Mouse (Mus musculus) ES-E14 (cell line): ENCODE measurements at regions not wholly inside any gene's neighbourhood (a gene's known extent, or its start where the extent isn't known, plus 50 kb on each side); places are given as distances from the start of the nearest gene placed in this dataset.

ENCODE experiments used
- DNase-seq: peaks from one replicate; pipeline ENCODE4 v3.0.0-alpha.2; 2013; ENCODE audit warnings: low read depth, low spot score
- H3K27ac ChIP-seq: 2 replicates; pipeline ENCODE4 v1.5.1; 2012; ENCODE audit warnings: low read depth, mild to moderate bottlenecking, low read length, moderate library complexity, mixed read lengths; ENCODE audit not compliant: poor library complexity, insufficient read depth, severe bottlenecking
- H3K36me3 ChIP-seq: 2 replicates; pipeline ENCODE4 v1.6.1; 2012; ENCODE audit warnings: mild to moderate bottlenecking, low read length, moderate library complexity, mixed read lengths; ENCODE audit not compliant: control insufficient read depth, poor library complexity, insufficient read depth, severe bottlenecking
- H3K4me1 ChIP-seq, 2 experiments: fragments of 150-350 bp in 1 of 2; sonication (generic) in 1 of 2; 2 replicates each; pipeline ENCODE4 v1.6.1; 2012; ENCODE audit warnings: low read length in 2 of 2, mild to moderate bottlenecking in 1 of 2, mixed read lengths in 1 of 2; ENCODE audit not compliant: control insufficient read depth in 2 of 2, insufficient read depth in 2 of 2, poor library complexity in 1 of 2
- H3K4me3 ChIP-seq, 2 experiments: fragments of 150-350 bp in 1 of 2; sonication (generic) in 1 of 2; 2 replicates each; pipeline ENCODE4 v1.5.1; 2012; ENCODE audit warnings: low read length in 2 of 2, low read depth in 1 of 2, mild to moderate bottlenecking in 1 of 2, mixed read lengths in 1 of 2; ENCODE audit not compliant: insufficient read depth in 1 of 2, poor library complexity in 1 of 2, severe bottlenecking in 1 of 2
- H3K9ac ChIP-seq: 2 replicates; pipeline ENCODE4 v1.6.1; 2012; ENCODE audit warnings: low read depth, mild to moderate bottlenecking, low read length, mixed read lengths; ENCODE audit not compliant: poor library complexity, insufficient read depth, severe bottlenecking
- H3K9me3 ChIP-seq: fragments of 150-350 bp; sonication (generic); 2 replicates; pipeline ENCODE4 v1.6.1; 2012; ENCODE audit warnings: low read depth, mild to moderate bottlenecking, low read length; ENCODE audit not compliant: control insufficient read depth, insufficient read depth
- CHD2 ChIP-seq: IDR thresholded peaks from 2 replicates; pipeline ENCODE4 v1.6.1; 2014; ENCODE audit warnings: mild to moderate bottlenecking, low read depth, low read length, inconsistent platforms
- HCFC1 ChIP-seq: IDR thresholded peaks from 2 replicates; pipeline ENCODE4 v1.6.1; 2012; ENCODE audit warnings: low read length, inconsistent platforms, borderline replicate concordance; ENCODE audit not compliant: insufficient read depth
- MAFK ChIP-seq: IDR thresholded peaks from 2 replicates; pipeline ENCODE4 v1.6.1; 2014; ENCODE audit warnings: mild to moderate bottlenecking, low read depth, low read length, inconsistent platforms; ENCODE audit not compliant: insufficient read depth
- ZC3H11A ChIP-seq: IDR thresholded peaks from 2 replicates; pipeline ENCODE4 v1.6.1; 2012; ENCODE audit warnings: low read depth, mild to moderate bottlenecking, inconsistent platforms, low read length, borderline replicate concordance
- ZNF384 ChIP-seq: IDR thresholded peaks from 2 replicates; pipeline ENCODE4 v1.6.1; 2012; ENCODE audit warnings: low read depth, low read length, inconsistent platforms
- in situ Hi-C, 2 experiments: fragments of 600-800 bp; cut with MboI; formaldehyde crosslinking; loops; one replicate each; pipeline ENCODE4 v1.15.1; 2025; ENCODE audit warnings: low sequenced_read_pairs in 2 of 2, inconsistent platforms in 1 of 2; ENCODE audit not compliant: unreplicated experiment in 2 of 2

DNA sequence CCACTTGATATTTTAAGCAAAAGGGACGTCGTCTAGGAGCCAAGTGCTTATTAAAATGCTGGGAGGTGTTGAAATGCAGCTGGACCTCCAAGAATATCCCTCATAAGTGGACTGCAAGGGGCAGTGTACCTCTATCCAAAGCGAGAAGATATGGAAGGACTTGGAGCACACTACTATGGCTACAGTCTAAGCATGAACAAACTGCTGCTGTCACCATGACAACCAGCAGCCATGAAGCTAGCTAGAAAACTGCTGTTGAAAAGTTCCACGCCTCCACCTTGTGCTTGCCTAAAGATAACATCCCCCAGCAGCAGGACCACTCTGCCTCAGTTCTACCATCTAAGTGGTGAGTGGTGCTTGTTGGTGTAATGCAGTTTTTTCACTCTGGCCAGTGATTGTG is 115.5 kb downstream of the Mtx3 start:
- H3K9ac ChIP-seq: no peak overlapping the region
- no peaks in the 10 kb centered on the region for H3K36me3 ChIP-seq
- H3K4me3 ChIP-seq: no peak overlapping the region
- H3K9me3 ChIP-seq: no peaks in the 10 kb centered on the region
- no peaks in the 10 kb centered on the region for H3K4me1 ChIP-seq
- in situ Hi-C loops: no loop called here
- no peak overlapping the region for H3K27ac ChIP-seq
- no peak for TF ChIP-seq HCFC1
- no peak for TF ChIP-seq CHD2
- no peak for TF ChIP-seq ZNF384
- TF ChIP-seq MAFK: no peak
- DNase-seq: no peak

GRCm38 (mm10) chr13:92962625-92963024 is 118.1 kb downstream of the Mtx3 start:
- in situ Hi-C loops: no loop called here
- Histone ChIP-seq H3K4me3 (no peak overlapping the region), H3K9ac (no peak overlapping the region), H3K4me1 (no peaks in the 10 kb centered on the region), H3K9me3 (no peaks in the 10 kb centered on the region), H3K36me3 (no peaks in the 10 kb centered on the region), H3K27ac (no peak overlapping the region)
- TF ChIP-seq ZC3H11A (no peak), ZNF384 (no peak), HCFC1 (no peak), CHD2 (no peak), MAFK (no peak)
- no peak for DNase-seq

GRCm38 (mm10) chr13:92963351-92963895 is 118.9 kb downstream of the Mtx3 start:
- TF ChIP-seq MAFK: no peak
- no peak for TF ChIP-seq ZC3H11A
- no peak for TF ChIP-seq CHD2
- TF ChIP-seq ZNF384: no peak
- no peak for TF ChIP-seq HCFC1
- no peak overlapping the region for H3K4me3 ChIP-seq
- H3K9ac ChIP-seq: no peak overlapping the region
- no peak for DNase-seq
- H3K27ac ChIP-seq: no peak overlapping the region
- H3K4me1 ChIP-seq: no peaks in the 10 kb centered on the region
- no peaks in the 10 kb centered on the region for H3K9me3 ChIP-seq
- in situ Hi-C loops: no loop called here
- H3K36me3 ChIP-seq: no peaks in the 10 kb centered on the region

DNA sequence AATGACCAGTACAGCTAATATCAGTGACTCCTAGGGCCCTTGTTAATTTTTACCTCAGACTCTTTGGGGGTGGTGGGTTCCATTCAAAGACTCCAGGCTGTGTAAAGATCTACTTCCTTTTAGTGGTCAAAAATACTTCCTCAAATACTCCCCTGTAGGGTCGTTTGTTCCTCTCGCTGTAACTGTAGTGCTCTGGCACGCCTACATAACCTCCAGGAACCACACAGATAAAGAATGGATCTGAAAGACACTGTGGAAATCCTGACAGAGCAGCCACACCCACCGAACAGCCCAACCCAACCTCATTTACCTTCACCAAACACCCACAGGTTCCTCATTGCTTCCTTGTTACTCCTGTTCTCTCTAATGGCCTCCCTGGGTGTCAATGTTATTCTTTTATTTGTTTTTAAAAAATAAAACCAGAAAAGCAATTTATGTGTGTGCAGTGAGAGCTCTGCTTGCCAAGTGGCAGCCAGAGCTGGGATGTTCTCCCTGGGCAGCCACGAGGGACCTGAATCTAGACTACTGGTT is 119.7 kb downstream of the Mtx3 start:
- Histone ChIP-seq H3K9ac (no peak overlapping the region), H3K9me3 (no peaks in the 10 kb centered on the region), H3K4me3 (no peak overlapping the region), H3K4me1 (no peaks in the 10 kb centered on the region), H3K27ac (no peak overlapping the region), H3K36me3 (no peaks in the 10 kb centered on the region)
- in situ Hi-C loops: no loop called here
- no peak for DNase-seq
- TF ChIP-seq MAFK: no peak
- TF ChIP-seq CHD2: no peak
- no peak for TF ChIP-seq ZC3H11A
- TF ChIP-seq ZNF384: no peak
- no peak for TF ChIP-seq HCFC1
